Mouse (Mus musculus) hindbrain, embryonic 11.5 days (tissue): Measurements from ENCODE around the gene Hcrtr2. TPM values are rescaled to one million over a fixed set of nuclear protein-coding genes. Genes with fewer than 3 reads are reported as not detected.

Source experiments
- ATAC-seq: fragments of 200-750 bp; cut with Nextera tagmentation; 2 replicates; pipeline ENCODE4 v1.8.0; 2017; ENCODE audit warnings: mild to moderate bottlenecking, moderate TSS enrichment, moderate library complexity; ENCODE audit not compliant: low FRiP score
- DNase-seq: peaks from one replicate; pipeline ENCODE4 v3.0.0-alpha.2; 2015; ENCODE audit warnings: low spot score
- H3K27ac ChIP-seq: fragments of 300-500 bp; sonication (generic); 2 replicates; pipeline ENCODE4 v1.5.1; 2014; ENCODE audit warnings: mild to moderate bottlenecking, low read depth, low read length
- H3K27me3 ChIP-seq: fragments of 300-500 bp; sonication (generic); 2 replicates; pipeline ENCODE4 v1.6.1; 2014; ENCODE audit warnings: mild to moderate bottlenecking, low read length, moderate library complexity, mixed read lengths; ENCODE audit not compliant: control insufficient read depth, insufficient read depth
- H3K36me3 ChIP-seq: fragments of 300-500 bp; sonication (generic); 2 replicates; pipeline ENCODE4 v1.6.1; 2014; ENCODE audit warnings: mild to moderate bottlenecking, low read length, moderate library complexity, mixed read lengths; ENCODE audit not compliant: control insufficient read depth, insufficient read depth
- H3K4me1 ChIP-seq: fragments of 300-500 bp; sonication (generic); replicated peaks from 2 replicates; pipeline ENCODE4 v1.6.1; 2014; ENCODE audit warnings: low read length, mixed read lengths; ENCODE audit not compliant: control insufficient read depth, insufficient read depth
- H3K4me2 ChIP-seq: fragments of 300-500 bp; sonication (generic); replicated peaks from 2 replicates; pipeline ENCODE4 v1.6.1; 2014; ENCODE audit warnings: mild to moderate bottlenecking, low read depth, low read length
- H3K4me3 ChIP-seq: fragments of 300-500 bp; sonication (generic); 2 replicates; pipeline ENCODE4 v1.5.1; 2014; ENCODE audit warnings: low read depth, low read length
- H3K9ac ChIP-seq: fragments of 300-500 bp; sonication (generic); 2 replicates; pipeline ENCODE4 v1.6.1; 2014; ENCODE audit warnings: low read depth, low read length
- H3K9me3 ChIP-seq: fragments of 300-500 bp; sonication (generic); 2 replicates; pipeline ENCODE4 v1.6.1; 2016; ENCODE audit warnings: low read length; ENCODE audit not compliant: control insufficient read depth
- WGBS: fragments of 180-500 bp; shearing (Covaris S2); extraction: QIAGEN DNeasy Blood & Tissue Kit; methylation state at CpG from one replicate; pipeline ENCODE4 v1.1.7; 2014; 5-methylcytosine and 5-hydroxymethylcytosine counted together
- polyA plus RNA-seq: library from polyadenylated mRNA; unstranded; fragments of >200 nt; fragmentation: Nextera tagmentation; extraction: Ambion mirVana; gene quantifications from 2 replicates; pipeline ENCODE4 v1.2.1, GENCODE M21; 2014

Hcrtr2 gene
- polyA plus RNA-seq, 1 experiment from 2014 or later, result 1.6 TPM

GRCm38 (mm10) chr9:76252544-76252943 lies 71.1 kb downstream of the Hcrtr2 start:
- H3K27ac ChIP-seq, result no peak overlapping the region
- no peak overlapping the region for H3K9ac ChIP-seq
- WGBS, result 91% methylated on average over 7 of the region's 7 CpGs
- no peaks in the 10 kb centered on the region for H3K36me3 ChIP-seq
- no peaks in the 10 kb centered on the region for H3K9me3 ChIP-seq
- no peaks in the 10 kb centered on the region for H3K4me1 ChIP-seq
- H3K27me3 ChIP-seq, result no peaks in the 10 kb centered on the region
- H3K4me2 ChIP-seq, result no peak overlapping the region
- DNase-seq (no peak), ATAC-seq (no peak)
- no peak overlapping the region for H3K4me3 ChIP-seq

DNA sequence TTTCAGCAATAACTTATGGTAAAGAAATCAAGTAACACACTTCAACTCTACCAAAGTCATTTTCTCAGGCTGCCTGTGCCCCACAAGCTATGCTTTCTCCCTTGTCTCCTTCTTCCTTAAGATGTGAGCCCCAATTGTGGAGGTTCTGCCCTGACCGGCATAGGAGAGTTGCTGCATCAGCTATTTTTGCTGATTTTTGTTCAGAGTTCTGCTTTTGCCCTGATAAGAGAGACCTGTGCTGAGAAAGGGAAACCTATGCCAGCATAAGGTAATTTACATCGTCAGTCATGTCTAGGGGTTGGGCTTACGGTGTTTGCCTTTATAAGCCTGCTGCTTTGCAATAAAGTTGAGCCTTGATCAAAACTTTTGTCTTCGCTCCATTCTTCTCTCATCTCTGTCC lies 71.5 kb downstream of the Hcrtr2 start:
- Histone ChIP-seq H3K4me2 (no peak overlapping the region), H3K4me1 (no peaks in the 10 kb centered on the region), H3K27me3 (no peaks in the 10 kb centered on the region), H3K27ac (no peak overlapping the region), H3K36me3 (no peaks in the 10 kb centered on the region), H3K9ac (no peak overlapping the region), H3K4me3 (no peak overlapping the region), H3K9me3 (no peaks in the 10 kb centered on the region)
- DNase-seq (no peak), ATAC-seq (no peak)
- WGBS, result 94% methylated on average over 4 of the region's 4 CpGs

- WGBS, result 63% methylated on average over 1 of the region's 1 CpGs
- DNase-seq, result no peak
- Histone ChIP-seq H3K4me1 (no peaks in the 10 kb centered on the region), H3K9ac (no peak overlapping the region), H3K27ac (no peak overlapping the region), H3K4me2 (no peak overlapping the region), H3K4me3 (no peak overlapping the region), H3K27me3 (no peaks in the 10 kb centered on the region), H3K9me3 (no peaks in the 10 kb centered on the region), H3K36me3 (no peaks in the 10 kb centered on the region)
- no peak for ATAC-seq
Observed at GRCm38 (mm10) chr9:76242322-76242721, 81.3 kb downstream of the Hcrtr2 start.

- ATAC-seq (no peak), DNase-seq (no peak)
- Histone ChIP-seq H3K4me1 (no peaks in the 10 kb centered on the region), H3K4me2 (no peak overlapping the region), H3K27me3 (no peaks in the 10 kb centered on the region), H3K27ac (no peak overlapping the region), H3K4me3 (no peak overlapping the region), H3K36me3 (no peaks in the 10 kb centered on the region), H3K9me3 (no peaks in the 10 kb centered on the region), H3K9ac (no peak overlapping the region)
- 80% methylated on average over 5 of the region's 5 CpGs for WGBS
Observed at GRCm38 (mm10) chr9:76237946-76238345, 85.7 kb downstream of the Hcrtr2 start.

DNA sequence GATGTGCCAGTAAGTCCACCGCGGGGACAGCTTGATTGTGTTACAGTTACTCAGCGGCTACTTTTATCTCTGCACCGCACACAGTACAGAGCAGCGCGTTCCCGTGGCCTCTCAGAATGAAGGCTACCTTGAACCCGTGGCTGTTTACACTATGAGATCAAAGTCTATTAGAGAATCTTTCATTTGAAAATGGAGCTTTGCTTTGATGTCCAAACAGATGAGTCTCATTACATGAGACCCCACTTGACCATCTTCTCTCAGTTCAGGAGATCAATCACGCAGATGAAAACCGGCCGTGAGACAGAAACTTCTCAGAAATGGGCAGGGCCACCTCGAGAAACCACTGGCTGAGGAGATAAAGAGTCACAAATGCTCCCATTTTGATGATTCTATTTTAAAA lies 86.4 kb downstream of the Hcrtr2 start:
- H3K36me3 ChIP-seq, result no peaks in the 10 kb centered on the region
- no peaks in the 10 kb centered on the region for H3K9me3 ChIP-seq
- ATAC-seq, result no peak
- no peaks in the 10 kb centered on the region for H3K27me3 ChIP-seq
- no peak overlapping the region for H3K27ac ChIP-seq
- no peak overlapping the region for H3K4me2 ChIP-seq
- 65% methylated on average over 12 of the region's 12 CpGs for WGBS
- H3K4me3 ChIP-seq, result no peak overlapping the region
- H3K9ac ChIP-seq, result no peak overlapping the region
- peak; percentile 7 for DNase-seq
- no peaks in the 10 kb centered on the region for H3K4me1 ChIP-seq

DNA sequence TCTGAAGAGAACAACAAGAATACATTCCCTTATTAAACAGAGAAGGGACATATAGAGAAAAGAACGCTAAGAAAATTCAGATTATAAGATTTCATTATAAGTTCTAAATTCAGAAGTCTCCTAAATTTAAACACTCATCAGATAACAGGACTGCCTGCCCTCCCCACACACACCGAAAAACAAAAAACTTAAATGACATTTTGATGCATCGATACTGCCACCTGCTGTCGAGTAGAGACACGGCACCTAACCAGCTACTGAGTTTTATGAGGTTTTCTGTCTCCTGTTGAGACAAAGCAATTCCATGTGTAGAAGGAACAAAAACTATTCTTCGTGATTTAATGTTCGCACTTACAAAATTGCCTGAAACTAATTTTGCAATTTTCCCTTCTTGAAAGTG lies 87.0 kb downstream of the Hcrtr2 start:
- peak; percentile 81 for DNase-seq
- peak overlapping the region; percentile 55 for H3K4me2 ChIP-seq
- H3K4me1 ChIP-seq, result no peaks in the 10 kb centered on the region
- no peak overlapping the region; the same call in 1 of the 2 replicates for H3K9ac ChIP-seq
- H3K36me3 ChIP-seq, result no peaks in the 10 kb centered on the region
- H3K4me3 ChIP-seq, result peak overlapping the region; percentile 32
- H3K9me3 ChIP-seq, result no peaks in the 10 kb centered on the region
- H3K27me3 ChIP-seq, result no peaks in the 10 kb centered on the region
- WGBS, result 4% methylated on average over 7 of the region's 7 CpGs
- no peak overlapping the region for H3K27ac ChIP-seq
- peak; percentile 83 for ATAC-seq

DNA sequence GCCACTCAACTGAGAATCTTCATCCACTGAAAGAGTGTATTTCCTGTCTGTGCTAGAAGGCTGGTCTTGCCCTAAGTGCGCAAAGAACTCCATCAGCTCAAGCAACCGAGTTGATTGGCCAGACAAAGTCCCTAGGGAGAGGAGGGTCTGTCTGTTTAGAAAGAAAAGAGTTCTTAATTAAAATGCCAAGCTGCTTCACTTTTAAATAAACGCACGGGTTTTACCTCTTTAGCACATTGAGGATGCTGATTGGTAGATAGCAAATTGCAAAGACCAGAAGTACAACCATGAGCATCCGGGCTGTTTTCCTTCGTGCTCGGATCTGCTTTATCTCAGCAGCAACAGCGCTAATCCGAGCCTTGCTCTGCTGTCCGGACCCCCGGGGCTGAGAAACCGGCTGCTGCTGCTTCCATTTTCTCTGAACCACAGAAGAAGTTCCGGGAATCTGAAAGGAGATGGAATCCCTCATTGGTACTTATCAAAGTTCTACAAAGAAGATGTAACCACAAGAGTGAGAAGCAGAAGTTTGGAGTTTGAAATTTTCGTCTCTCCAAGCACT lies 87.6 kb downstream of the Hcrtr2 start:
- peak overlapping the region; percentile 32 for H3K4me3 ChIP-seq
- 0 out of 2 replicates have a peak overlapping the region, but pooled peaks have one; percentile 36 for H3K27ac ChIP-seq
- H3K27me3 ChIP-seq, result no peaks in the 10 kb centered on the region
- DNase-seq, result peak; percentile 64
- 6% methylated on average over 14 of the region's 14 CpGs for WGBS
- H3K4me2 ChIP-seq, result peak overlapping the region; percentile 55
- no peaks in the 10 kb centered on the region for H3K4me1 ChIP-seq
- peak overlapping the region; percentile 54 for H3K9ac ChIP-seq
- no peaks in the 10 kb centered on the region for H3K9me3 ChIP-seq
- peak; percentile 76 for ATAC-seq
- H3K36me3 ChIP-seq, result no peaks in the 10 kb centered on the region

DNA sequence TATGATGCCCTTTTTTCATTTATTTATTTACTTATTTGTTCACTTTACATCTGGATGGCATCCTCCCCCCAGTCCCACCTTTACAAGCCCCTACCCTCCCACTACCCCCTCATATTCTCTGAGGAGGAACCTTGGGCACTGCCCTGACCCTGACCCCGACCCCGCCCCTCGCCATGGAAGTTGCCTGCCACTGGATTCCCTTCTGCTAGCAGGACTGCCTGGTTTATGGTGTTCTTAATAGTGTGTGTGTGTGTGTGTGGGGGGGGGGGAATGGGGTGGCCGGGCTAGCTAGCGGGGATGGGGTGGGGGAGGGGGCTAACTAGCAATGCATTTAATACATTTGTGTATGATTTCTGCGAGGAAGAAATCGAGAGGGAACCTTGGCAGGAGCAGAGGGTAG lies 88.8 kb downstream of the Hcrtr2 start:
- Histone ChIP-seq H3K4me2 (no peak overlapping the region), H3K27ac (no peak overlapping the region), H3K4me3 (no peak overlapping the region), H3K9ac (no peak overlapping the region), H3K4me1 (no peaks in the 10 kb centered on the region), H3K27me3 (no peaks in the 10 kb centered on the region), H3K9me3 (no peaks in the 10 kb centered on the region), H3K36me3 (no peaks in the 10 kb centered on the region)
- DNase-seq, result no peak
- 46% methylated on average over 7 of the region's 7 CpGs for WGBS
- 0 out of 2 replicates have a peak, but pooled peaks have one; percentile 26 for ATAC-seq

GRCm38 (mm10) chr9:76230400-76230799 lies 93.3 kb downstream of the Hcrtr2 start:
- Histone ChIP-seq H3K4me3 (no peak overlapping the region), H3K9me3 (no peaks in the 10 kb centered on the region), H3K36me3 (no peaks in the 10 kb centered on the region), H3K9ac (no peak overlapping the region), H3K4me2 (no peak overlapping the region), H3K27me3 (no peaks in the 10 kb centered on the region), H3K4me1 (no peaks in the 10 kb centered on the region), H3K27ac (no peak overlapping the region)
- WGBS, result 58% methylated on average over 11 of the region's 11 CpGs
- DNase-seq (no peak), ATAC-seq (no peak)
